Mouse (Mus musculus) brain, embryonic 14.5 days (tissue): ENCODE data around the gene 1700029I15Rik. TPM values are rescaled to one million over a fixed set of nuclear protein-coding genes. Genes with fewer than 3 reads are reported as not detected.

ENCODE experiments used
- DNase-seq: peaks from one replicate; pipeline ENCODE4 v3.0.0-alpha.2; 2011; ENCODE audit warnings: low read depth
- CTCF ChIP-seq: fragments of 200-500 bp; IDR thresholded peaks from 2 replicates; pipeline ENCODE4 v1.5.1; 2012; ENCODE audit warnings: inconsistent platforms, mild to moderate bottlenecking, moderate library complexity, borderline replicate concordance; ENCODE audit not compliant: insufficient read depth, insufficient read length; ENCODE audit errors: extremely low read depth
- POLR2A ChIP-seq: fragments of 200-500 bp; IDR thresholded peaks from 2 replicates; pipeline ENCODE4 v1.6.1; 2012; ENCODE audit warnings: mild to moderate bottlenecking, inconsistent platforms, borderline replicate concordance; ENCODE audit not compliant: poor library complexity, insufficient read depth, insufficient read length, severe bottlenecking; ENCODE audit errors: extremely low read depth
- polyA plus RNA-seq: library from polyadenylated mRNA; depleted of rRNA; stranded (reverse); fragments of >200 nt; gene quantifications from 2 replicates; pipeline ENCODE4 v1.2.3, GENCODE M21; 2012

The 1700029I15Rik gene
- polyA plus RNA-seq, 1 experiment: 3.0 TPM

DNA sequence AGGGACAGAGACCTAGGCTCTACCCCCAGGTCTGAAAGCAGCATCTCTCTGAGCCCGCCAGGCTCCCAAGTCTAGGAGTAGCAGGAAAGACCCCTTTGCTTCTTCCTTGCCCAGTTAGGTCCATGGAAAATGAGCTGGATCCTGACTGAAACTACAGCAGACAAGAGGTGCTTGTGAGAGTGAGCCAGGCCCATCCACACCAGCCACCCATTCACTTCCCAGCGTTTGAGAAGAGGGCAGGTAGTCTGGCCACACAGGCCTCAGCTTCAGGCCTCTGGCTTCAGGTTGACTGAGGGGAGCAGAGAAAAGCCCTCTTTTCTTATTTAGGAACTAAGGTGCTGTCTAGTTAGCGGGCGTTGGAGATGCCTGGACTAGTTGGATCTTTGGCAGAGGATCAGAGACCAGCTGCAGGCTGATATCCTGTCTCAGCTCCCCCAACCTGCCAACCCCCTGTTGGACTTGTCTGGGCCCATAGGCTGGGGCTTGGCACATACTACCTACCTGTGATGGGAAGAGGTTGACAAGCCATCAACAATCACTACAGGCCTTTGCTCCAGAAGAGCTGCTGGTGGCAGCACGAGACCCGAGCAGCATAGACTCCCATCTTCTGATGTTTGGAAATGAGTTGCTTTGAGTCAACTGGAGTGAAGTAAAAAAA is 19.6 kb upstream of the 1700029I15Rik start:
- TF ChIP-seq POLR2A: no peak
- TF ChIP-seq CTCF: no peak
- no peak for DNase-seq

DNA sequence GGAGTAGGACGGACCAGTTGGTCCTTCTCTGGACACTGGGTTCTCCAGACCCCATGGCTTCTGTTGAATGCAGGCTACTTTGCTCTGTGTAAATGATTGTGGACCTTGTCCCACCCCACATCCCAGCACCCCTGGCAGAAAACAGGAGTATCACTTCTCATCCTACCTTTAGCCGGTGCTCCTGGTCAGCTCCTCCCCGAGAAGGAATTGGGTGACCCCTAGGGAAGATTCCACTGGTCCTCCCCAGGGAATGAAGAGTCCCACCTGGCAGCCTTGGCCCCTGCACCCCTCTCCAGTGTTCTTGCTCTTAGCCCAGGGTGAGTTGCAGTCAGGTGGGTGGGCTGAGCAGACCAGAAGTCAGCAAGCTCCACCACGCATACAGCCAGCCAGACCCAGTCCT is 18.3 kb upstream of the 1700029I15Rik start:
- no peak for DNase-seq
- TF ChIP-seq POLR2A: no peak
- TF ChIP-seq CTCF: no peak

DNA sequence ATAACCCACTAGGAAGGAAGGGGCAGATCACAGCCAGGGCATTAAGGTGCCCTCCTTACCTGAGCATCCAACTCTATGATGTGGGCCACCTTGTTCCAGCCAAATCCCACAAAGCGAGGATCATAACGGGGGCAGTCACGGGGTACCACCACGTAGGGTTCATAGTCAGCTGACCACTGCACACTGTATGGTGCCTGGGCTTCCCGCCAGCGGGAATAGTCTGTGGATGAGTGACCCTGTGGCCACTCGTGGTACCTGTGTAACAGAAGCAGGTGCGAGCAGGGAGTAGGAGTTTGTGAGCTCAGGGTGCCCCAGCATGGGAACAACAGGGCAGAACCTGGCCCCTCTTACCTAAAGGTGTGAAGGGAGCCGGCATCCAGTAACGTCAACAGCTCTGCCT is 16.8 kb upstream of the 1700029I15Rik start:
- TF ChIP-seq POLR2A (no peak), CTCF (no peak)
- DNase-seq: no peak

DNA sequence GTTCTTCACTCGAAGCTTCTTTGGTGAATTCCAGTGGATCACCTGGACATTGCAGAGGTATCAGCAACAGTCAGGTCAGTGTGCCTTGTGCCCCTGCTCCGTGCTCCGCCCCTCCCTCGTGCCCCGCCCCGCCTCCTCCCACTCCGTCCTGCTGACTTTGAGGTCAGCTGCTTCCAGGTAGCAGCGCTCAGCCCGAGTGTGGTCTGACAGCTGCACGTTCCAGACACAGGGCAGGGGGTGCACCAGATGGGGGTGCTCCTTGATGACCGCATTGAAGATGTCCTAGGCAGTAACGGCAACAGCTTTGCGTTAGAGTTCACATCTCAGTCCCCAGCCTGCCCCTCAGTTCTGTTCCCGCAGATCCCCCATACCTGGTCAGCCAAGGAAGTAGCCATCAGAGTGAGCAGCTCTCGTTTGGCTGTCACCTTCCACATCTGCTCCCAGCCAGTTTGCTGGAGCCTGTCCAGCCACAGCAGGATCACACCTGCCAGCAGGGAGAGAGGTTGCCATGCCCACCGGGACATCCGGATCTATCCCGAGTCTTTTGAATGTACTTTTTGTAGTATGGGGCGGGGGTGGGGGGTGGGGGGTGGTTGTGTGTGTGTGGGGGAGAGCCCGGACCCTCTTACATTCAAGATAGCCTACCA is 14.8 kb upstream of the 1700029I15Rik start:
- DNase-seq: no peak
- TF ChIP-seq POLR2A (no peak), CTCF (no peak)

DNA sequence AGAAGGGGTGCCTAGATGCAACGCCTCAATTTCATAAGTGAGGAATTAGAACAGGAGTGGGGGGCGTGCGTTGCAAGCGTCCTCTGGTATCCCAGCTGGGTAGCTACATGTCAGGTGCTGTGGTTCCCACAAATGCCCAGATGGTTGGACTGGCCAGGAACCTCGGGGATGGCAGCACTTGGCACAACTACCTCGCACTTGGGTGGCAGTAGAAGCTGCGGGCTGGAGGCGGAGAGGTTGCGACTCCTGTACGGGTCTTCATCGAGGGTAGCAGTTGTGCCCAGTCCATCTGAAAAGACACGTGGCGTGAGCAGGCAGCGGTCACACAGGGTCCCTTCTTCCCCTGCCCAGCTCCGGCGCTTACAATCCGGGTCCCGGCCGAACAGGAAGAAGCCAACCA is 12.0 kb upstream of the 1700029I15Rik start:
- DNase-seq: peak; percentile 19
- TF ChIP-seq CTCF (no peak), POLR2A (no peak)

DNA sequence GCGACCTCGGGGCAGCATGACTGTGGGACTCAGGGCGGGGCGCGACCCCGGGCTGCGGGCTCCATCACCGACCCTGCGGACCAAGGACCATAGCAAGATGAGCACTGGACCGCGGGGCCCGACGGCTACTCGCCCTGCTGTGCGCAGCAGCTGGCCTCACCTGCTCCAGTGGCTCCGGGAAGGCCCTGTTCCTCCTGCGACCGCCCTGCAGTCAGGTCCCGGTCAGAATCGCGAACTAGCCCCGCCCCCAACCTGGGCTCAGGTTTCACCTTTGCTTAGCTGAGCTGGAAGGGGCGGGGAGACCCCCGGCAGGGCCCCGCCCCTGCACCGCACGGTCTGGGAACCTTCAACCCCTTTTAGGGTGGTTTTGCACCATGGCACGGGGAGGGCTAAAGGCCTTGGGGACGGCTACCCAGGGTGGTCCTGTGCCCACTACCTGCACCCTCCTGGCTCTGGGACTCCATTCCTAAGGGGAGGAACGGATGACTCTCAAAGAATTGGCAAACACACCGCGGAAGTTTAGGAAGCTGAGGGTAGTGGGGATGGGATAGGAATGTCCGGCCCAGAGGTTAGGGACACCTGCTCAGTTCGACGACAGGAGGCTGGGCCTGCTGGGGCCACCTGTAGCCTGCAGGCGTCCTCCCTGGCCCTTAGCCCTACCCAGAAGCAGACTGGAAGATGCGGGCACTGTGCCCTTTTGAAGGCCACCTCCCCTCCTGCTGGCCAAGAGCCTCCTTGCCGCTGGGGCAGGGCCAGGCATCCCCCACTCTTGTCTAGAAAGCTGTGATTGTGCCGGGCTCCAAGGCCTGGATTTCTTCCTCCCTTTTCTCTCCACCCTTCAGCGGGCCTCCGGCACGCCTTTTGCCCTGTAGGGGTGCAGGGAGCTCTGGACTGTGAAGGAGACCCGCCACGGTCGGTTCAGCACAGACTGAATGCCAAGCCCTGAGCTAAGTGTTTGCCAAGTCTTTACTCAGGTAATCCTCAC is 11.2 kb upstream of the 1700029I15Rik start:
- DNase-seq: peak; percentile 57
- TF ChIP-seq CTCF (no peak), POLR2A (no peak)

DNA sequence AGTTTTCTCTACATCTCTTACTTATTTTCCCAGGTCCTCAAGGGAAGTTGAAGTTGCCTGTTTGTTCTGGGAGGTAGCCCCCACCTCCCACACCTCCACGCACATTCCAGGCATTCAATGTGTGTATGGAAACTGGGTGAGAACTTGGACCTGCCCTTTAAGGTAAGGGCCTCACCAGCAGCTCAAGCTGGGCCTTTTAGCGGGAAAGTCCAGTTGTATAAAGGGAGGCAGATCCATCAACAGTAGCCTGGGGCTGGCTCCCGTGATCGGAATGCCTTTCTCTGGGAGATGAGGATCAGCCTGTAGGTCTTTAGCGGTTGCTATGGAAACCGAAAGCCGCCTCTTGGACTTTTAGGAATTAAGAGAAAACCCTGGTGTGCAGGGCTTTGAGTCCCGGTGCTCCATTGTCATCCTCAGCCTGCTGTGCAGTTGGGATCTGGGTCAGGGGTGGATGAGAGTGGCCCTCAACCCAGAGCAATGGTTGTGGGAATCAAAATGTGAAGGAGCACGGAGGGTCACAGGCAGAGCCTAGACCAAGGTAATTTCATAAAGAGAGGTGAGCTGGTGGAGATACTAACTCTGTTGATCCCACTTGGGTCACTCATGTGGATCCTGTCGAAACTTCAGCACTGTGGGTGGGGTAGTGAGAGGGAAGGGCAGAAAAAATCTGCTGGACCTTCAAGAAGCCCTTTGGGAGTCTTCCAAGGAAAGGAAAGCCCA is 10.2 kb upstream of the 1700029I15Rik start:
- TF ChIP-seq CTCF (no peak), POLR2A (no peak)
- peak; percentile 72 for DNase-seq

DNA sequence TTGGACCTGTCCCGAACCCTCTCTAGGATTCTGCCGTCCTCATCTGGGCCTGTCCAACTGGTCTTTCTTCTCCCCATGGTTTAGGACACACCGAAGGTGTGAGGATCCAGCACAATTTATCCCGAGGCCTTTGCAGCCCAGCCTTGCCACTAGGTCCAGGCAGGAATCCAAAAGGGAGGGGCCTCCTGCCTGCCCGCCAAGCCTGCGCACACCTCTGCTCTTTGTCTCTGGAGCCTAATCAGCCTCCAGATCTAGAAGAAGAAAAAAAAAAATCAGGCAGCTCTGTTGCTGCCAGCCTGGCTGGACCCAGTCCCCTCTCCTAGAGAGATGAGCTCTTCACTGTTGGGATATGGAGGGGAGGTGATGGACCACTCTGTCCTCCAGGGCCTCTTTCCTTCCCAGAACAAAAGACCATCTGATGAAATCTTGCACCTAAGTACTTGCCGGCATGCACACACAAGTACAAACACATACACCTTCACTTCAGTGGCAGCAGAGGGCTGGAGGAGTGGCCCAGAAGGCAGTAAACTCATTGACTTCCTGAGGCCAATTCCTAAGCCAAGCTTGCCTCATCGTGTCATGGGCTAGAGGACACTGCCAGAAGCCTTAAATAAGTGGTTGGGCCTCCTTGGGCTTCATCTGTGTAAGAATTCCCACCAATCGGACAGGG is 9.4 kb upstream of the 1700029I15Rik start:
- peak; percentile 74 for DNase-seq
- no peak for TF ChIP-seq CTCF
- TF ChIP-seq POLR2A: no peak

DNA sequence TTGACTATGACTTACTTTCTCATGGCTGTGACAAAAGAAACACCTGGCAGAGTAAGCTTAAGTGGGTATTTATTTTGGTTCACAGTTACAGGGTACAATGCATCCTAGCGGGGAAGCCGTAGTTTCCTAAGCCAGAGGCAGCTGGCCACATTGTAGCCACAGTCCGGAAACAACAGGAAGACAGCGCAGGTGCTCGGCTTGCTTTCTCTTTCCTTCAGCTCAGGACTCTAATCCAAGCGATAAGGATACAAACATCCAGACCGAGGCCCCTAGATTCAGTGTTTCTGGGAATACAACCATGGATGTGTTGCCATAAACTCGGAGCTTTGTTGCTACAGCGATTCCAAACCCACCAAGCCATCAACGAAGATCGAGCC is 8.9 kb upstream of the 1700029I15Rik start:
- TF ChIP-seq CTCF (no peak), POLR2A (no peak)
- no peak for DNase-seq

DNA sequence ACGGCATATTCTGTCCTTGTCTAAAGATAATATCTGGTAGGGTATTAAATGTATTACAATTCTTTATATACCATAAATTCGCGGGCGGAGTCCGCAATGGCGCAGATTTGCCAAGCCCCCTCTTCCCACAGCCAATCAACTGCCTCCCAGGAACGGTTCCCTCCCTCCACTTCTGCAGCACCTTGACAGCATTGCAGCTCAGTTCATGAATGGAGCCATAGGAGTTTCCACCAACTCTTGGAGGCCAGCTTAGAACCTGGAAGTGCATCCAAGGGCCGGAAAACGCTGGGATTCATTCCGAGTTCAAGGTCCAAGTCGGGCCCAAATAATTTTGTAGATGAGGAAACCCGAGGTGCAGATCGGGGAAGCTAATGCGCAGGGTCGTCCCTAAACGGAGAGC is 7.8 kb upstream of the 1700029I15Rik start, which contains the start of the genes Pex16 and Large2:
Gene Pex16, plus strand, starts transcription at position 163 of the 400 bp plus-strand sequence.
Gene Large2, minus strand, starts transcription at position 356 of the 400 bp plus-strand sequence.
- no peak for TF ChIP-seq CTCF
- TF ChIP-seq POLR2A: no peak
- DNase-seq: peak; percentile 83
